Mouse (Mus musculus): Measurements from ENCODE around the gene Fgfr2.

The Fgfr2 gene

DNA sequence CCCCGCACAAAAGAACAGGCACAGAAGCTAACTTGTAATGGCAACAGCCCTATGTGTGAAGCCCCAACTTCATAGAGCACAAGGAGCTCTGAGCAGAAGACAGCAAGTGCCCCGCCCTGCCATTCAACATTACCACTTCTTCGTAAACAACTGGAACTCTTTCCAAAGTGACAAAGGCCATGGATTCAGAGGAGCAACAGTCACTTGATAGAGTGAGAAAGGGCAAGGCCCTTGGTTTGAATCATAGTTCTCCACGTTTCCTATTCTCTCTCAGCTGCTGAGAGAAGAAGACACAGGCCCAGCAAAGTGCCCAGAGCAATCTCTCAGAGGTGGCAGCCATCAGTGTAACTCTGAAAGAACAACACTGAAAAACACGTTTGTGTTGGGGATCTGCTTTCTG lies 359.2 kb downstream of the Fgfr2 start:
- H3K36me3 ChIP-seq (ENCODE audit: insufficient read depth, low read length) = peaks cover 24% of the 10 kb centered on the region
- H3K9me3 ChIP-seq (ENCODE audit: low read length) = no peaks in the 10 kb centered on the region; the same call in 1 of the 2 replicates
- TF ChIP-seq NANOG (IDR thresholded peaks at IDR 0.05; ENCODE audit: borderline replicate concordance, low read length) (no peak), CTCF (conservative IDR thresholded peaks at IDR 0.05; ENCODE audit: low read length) (no peak), POU5F1 (IDR thresholded peaks at IDR 0.05; ENCODE audit: borderline replicate concordance, low read length) (no peak)
- H3K4me3 ChIP-seq (replicated peaks; ENCODE audit: low read length) = no peak overlapping the region
- H3K27me3 ChIP-seq (ENCODE audit: insufficient read depth, low read length) = peaks cover 3% of the 10 kb centered on the region; the same call in 1 of the 2 replicates
- peaks cover 29% of the 10 kb centered on the region for H3K4me1 ChIP-seq (replicated peaks; ENCODE audit: low read depth, low read length)

DNA sequence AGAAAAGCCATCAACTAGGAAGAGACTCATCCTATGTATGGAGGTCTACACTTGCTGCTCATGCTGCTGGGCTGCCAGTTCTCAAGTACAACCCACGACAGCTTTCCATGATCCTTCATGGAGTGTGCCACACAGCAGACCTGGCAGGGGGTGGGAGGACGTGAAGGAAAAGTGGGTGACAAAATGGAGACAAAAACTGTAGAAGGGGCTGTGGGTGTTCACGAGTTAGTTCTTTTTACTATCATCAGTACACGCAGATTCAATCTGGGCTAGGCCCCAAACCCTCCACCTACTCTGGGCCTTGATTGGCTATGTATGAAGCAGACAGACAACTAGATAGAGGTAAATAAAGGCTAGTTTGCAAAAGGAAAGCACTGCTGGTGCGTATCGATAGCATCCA lies 359.8 kb downstream of the Fgfr2 start:
- Histone ChIP-seq H3K27me3 (ENCODE audit: insufficient read depth, low read length) (peaks cover 3% of the 10 kb centered on the region; the same call in 1 of the 2 replicates), H3K4me3 (replicated peaks; ENCODE audit: low read length) (no peak overlapping the region), H3K36me3 (ENCODE audit: insufficient read depth, low read length) (peaks cover 29% of the 10 kb centered on the region), H3K4me1 (replicated peaks; ENCODE audit: low read depth, low read length) (peaks cover 29% of the 10 kb centered on the region), H3K9me3 (ENCODE audit: low read length) (no peaks in the 10 kb centered on the region; the same call in 1 of the 2 replicates)
- no peak for TF ChIP-seq NANOG (IDR thresholded peaks at IDR 0.05; ENCODE audit: borderline replicate concordance, low read length)

DNA sequence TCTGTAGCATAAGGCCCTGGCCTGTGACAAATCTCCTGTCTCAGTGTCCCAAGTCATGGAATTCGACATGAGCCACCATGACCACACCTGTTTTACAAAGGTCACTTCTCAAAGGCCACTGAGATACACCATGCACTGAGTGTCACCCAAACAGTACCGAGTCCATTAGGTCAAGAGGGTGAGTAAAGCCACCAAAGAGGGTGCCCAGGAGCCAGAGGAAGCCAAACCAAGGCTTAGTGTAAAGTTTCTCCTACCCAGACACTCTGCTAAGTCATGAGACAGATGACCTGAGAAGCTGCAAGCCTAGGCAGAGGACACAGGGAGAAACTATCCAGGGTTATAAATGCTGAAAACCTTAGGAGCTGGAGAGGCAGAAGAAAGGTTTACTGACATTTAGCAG lies 361.7 kb downstream of the Fgfr2 start:
- TF ChIP-seq POU5F1 (IDR thresholded peaks at IDR 0.05; ENCODE audit: borderline replicate concordance, low read length) (no peak), NANOG (IDR thresholded peaks at IDR 0.05; ENCODE audit: borderline replicate concordance, low read length) (no peak), CTCF (conservative IDR thresholded peaks at IDR 0.05; ENCODE audit: low read length) (no peak)
- Histone ChIP-seq H3K4me3 (replicated peaks; ENCODE audit: low read length) (no peak overlapping the region), H3K4me1 (replicated peaks; ENCODE audit: low read depth, low read length) (peaks cover 25% of the 10 kb centered on the region), H3K36me3 (ENCODE audit: insufficient read depth, low read length) (peaks cover 47% of the 10 kb centered on the region), H3K27me3 (ENCODE audit: insufficient read depth, low read length) (peaks cover 3% of the 10 kb centered on the region; the same call in 1 of the 2 replicates), H3K9me3 (ENCODE audit: low read length) (no peaks in the 10 kb centered on the region; the same call in 1 of the 2 replicates)

DNA sequence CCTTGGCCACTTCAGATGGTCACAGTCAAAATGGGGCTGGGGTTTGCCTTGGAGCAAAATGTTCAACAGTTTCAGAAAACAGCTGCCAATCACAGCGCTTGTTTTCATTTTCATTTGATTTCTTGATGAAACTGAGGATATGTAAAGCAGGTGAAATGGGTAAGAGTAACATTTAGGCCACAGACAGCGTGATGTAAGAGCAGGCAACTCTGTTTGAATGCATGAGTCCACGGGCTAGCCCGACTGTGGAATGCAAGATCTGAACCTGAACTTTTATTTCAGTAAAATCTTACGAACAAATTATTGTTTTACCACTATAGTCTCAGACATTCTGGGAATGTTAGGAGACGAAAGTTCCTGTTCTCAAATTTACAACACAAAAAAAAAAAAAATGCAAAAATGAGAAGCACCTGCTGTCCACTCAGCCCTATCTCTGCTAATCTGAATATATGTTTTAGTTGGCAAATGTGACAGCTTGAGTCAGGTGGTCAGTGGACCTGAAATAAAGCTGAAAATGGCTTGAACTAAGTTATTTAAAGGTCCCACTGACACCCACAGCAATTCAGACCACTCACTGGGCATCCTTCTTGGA lies 362.5 kb downstream of the Fgfr2 start:
- Histone ChIP-seq H3K4me1 (replicated peaks; ENCODE audit: low read depth, low read length) (peaks cover 18% of the 10 kb centered on the region), H3K4me3 (replicated peaks; ENCODE audit: low read length) (no peak overlapping the region), H3K9me3 (ENCODE audit: low read length) (no peaks in the 10 kb centered on the region; the same call in 1 of the 2 replicates), H3K27me3 (ENCODE audit: insufficient read depth, low read length) (peaks cover 3% of the 10 kb centered on the region; the same call in 1 of the 2 replicates), H3K36me3 (ENCODE audit: insufficient read depth, low read length) (peaks cover 47% of the 10 kb centered on the region)
- no peak for TF ChIP-seq NANOG (IDR thresholded peaks at IDR 0.05; ENCODE audit: borderline replicate concordance, low read length)
- TF ChIP-seq POU5F1 (IDR thresholded peaks at IDR 0.05; ENCODE audit: borderline replicate concordance, low read length) = no peak
- no peak for TF ChIP-seq CTCF (conservative IDR thresholded peaks at IDR 0.05; ENCODE audit: low read length)

DNA sequence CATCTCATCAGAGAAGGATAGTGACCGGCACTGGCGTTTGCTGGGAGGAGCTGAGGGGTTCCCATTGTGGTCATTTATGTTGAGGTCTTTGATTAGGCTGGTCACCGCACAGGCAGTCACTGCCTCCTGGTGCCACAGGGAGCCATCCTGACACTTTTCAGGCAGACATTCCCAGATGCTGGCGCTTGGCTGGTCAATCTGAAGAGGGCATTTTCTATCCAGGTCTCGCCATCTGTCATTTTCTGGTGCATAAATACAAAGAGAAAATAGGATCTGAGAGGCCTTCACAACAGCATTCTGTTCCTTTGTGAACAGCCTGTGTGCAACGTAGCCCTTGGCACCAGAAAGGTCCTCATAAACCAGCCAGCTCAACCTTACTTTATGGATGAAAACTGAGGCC lies 363.2 kb downstream of the Fgfr2 start:
- Histone ChIP-seq H3K36me3 (ENCODE audit: insufficient read depth, low read length) (peaks cover 47% of the 10 kb centered on the region), H3K4me3 (replicated peaks; ENCODE audit: low read length) (peak overlapping the region; percentile 68), H3K27me3 (ENCODE audit: insufficient read depth, low read length) (peaks cover 3% of the 10 kb centered on the region; the same call in 1 of the 2 replicates), H3K4me1 (replicated peaks; ENCODE audit: low read depth, low read length) (peaks cover 18% of the 10 kb centered on the region), H3K9me3 (ENCODE audit: low read length) (no peaks in the 10 kb centered on the region; the same call in 1 of the 2 replicates)
- no peak for TF ChIP-seq CTCF (conservative IDR thresholded peaks at IDR 0.05; ENCODE audit: low read length)
- TF ChIP-seq POU5F1 (IDR thresholded peaks at IDR 0.05; ENCODE audit: borderline replicate concordance, low read length) = no peak
- TF ChIP-seq NANOG (IDR thresholded peaks at IDR 0.05; ENCODE audit: borderline replicate concordance, low read length) = no peak

DNA sequence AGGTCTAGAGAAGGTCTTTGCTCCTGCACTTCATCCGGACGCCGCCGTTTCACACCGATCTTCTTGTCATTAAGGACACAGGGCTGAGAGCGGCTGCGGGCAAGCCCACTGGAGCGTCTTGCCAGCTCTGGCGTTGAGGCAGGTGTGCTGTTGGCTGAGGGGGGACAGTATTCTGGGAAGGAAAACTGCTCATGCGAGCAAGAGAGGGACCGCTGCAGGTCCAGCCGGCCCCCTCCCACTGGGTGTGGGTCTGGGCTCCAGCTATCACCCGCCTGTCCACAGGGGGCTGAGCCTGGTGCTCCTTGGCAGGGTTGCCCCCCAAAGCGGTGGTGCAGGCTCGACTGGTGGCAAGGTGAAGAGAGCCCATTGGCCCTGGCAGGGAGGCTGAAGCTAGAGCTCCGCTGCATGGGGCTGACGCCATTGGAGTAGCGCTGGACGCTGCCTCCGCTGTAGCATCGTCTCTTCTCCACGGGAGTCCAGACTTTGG lies 363.7 kb downstream of the Fgfr2 start:
- Histone ChIP-seq H3K36me3 (ENCODE audit: insufficient read depth, low read length) (peaks cover 45% of the 10 kb centered on the region), H3K9me3 (ENCODE audit: low read length) (no peaks in the 10 kb centered on the region; the same call in 1 of the 2 replicates), H3K4me1 (replicated peaks; ENCODE audit: low read depth, low read length) (peaks cover 18% of the 10 kb centered on the region), H3K4me3 (replicated peaks; ENCODE audit: low read length) (peak overlapping the region; percentile 68), H3K27me3 (ENCODE audit: insufficient read depth, low read length) (peaks cover 3% of the 10 kb centered on the region; the same call in 1 of the 2 replicates)
- TF ChIP-seq NANOG (IDR thresholded peaks at IDR 0.05; ENCODE audit: borderline replicate concordance, low read length) = no peak
- TF ChIP-seq CTCF (conservative IDR thresholded peaks at IDR 0.05; ENCODE audit: low read length) = no peak
- no peak for TF ChIP-seq POU5F1 (IDR thresholded peaks at IDR 0.05; ENCODE audit: borderline replicate concordance, low read length)

DNA sequence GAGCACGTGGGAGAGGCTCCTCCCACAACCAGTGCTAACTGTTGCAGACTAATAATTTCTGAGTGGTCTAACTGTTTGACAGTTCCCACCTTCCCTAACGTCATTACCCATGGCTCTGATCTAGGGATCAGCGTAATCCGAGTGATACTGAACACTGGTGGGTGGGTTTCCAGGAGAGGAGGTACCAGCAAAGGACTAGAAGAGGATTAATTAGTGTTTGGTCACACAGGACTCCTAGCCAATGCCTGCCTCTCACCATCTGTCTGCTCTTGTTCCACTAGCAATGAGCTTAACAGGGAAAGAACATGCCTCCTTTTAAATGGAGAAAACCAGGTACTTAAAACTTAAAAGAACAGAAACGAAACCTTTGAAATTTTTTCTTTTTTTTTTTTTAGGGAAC lies 364.3 kb downstream of the Fgfr2 start:
- peaks cover 39% of the 10 kb centered on the region for H3K36me3 ChIP-seq (ENCODE audit: insufficient read depth, low read length)
- peaks cover 3% of the 10 kb centered on the region; the same call in 1 of the 2 replicates for H3K27me3 ChIP-seq (ENCODE audit: insufficient read depth, low read length)
- no peak for TF ChIP-seq CTCF (conservative IDR thresholded peaks at IDR 0.05; ENCODE audit: low read length)
- no peak for TF ChIP-seq NANOG (IDR thresholded peaks at IDR 0.05; ENCODE audit: borderline replicate concordance, low read length)
- TF ChIP-seq POU5F1 (IDR thresholded peaks at IDR 0.05; ENCODE audit: borderline replicate concordance, low read length) = no peak
- no peak overlapping the region for H3K4me3 ChIP-seq (replicated peaks; ENCODE audit: low read length)
- no peaks in the 10 kb centered on the region; the same call in 1 of the 2 replicates for H3K9me3 ChIP-seq (ENCODE audit: low read length)
- H3K4me1 ChIP-seq (replicated peaks; ENCODE audit: low read depth, low read length) = peaks cover 15% of the 10 kb centered on the region

DNA sequence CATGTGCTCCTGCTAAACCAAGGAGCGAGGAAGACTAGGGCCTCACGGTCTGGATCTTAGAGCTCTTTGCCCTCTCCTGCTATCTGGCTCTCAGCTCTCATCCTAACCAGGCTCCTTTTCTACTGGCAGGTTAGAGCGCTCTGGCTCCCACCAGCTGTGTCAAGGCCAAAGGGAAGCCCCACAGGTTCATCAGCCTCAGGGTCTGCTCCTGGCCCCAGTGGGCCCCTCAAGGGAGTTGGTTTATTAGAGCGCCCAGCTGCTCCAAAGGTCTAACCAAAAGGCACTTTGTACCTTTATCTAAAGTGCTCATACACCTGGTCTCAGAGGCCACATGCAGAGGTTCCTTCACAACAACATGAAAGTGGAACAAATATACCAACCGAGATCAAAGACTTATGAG lies 366.8 kb downstream of the Fgfr2 start:
- Histone ChIP-seq H3K4me1 (replicated peaks; ENCODE audit: low read depth, low read length) (peaks cover 12% of the 10 kb centered on the region), H3K4me3 (replicated peaks; ENCODE audit: low read length) (no peak overlapping the region)
- TF ChIP-seq CTCF (conservative IDR thresholded peaks at IDR 0.05; ENCODE audit: low read length) = no peak
- no peak for TF ChIP-seq POU5F1 (IDR thresholded peaks at IDR 0.05; ENCODE audit: borderline replicate concordance, low read length)
- TF ChIP-seq NANOG (IDR thresholded peaks at IDR 0.05; ENCODE audit: borderline replicate concordance, low read length) = no peak

More for the DNA sequence above, 366.8 kb downstream of the Fgfr2 start:
- Histone ChIP-seq H3K27me3 (ENCODE audit: insufficient read depth, low read length) (peaks cover 3% of the 10 kb centered on the region; the same call in 1 of the 2 replicates), H3K36me3 (ENCODE audit: insufficient read depth, low read length) (peaks cover 32% of the 10 kb centered on the region), H3K9me3 (ENCODE audit: low read length) (no peaks in the 10 kb centered on the region)

All from E14TG2a.4 (cell line).